Mouse (Mus musculus) liver, adult 2 months (tissue): ENCODE data around the gene Dus1l. TPM values are rescaled to one million over a fixed set of nuclear protein-coding genes. Genes with fewer than 3 reads are reported as not detected.

Experiments
- DNase-seq: peaks from one replicate; pipeline ENCODE4 v3.0.0-alpha.2; 2011; ENCODE audit warnings: low read depth, low spot score; ENCODE audit errors: extremely low read depth
- H3K27ac ChIP-seq: fragments of 200-500 bp; replicated peaks from 2 replicates; pipeline ENCODE4 v1.5.1; 2012; ENCODE audit warnings: low read depth, mild to moderate bottlenecking, control low read depth, inconsistent platforms, low read length; ENCODE audit not compliant: insufficient read depth
- H3K27me3 ChIP-seq: fragments of 200-500 bp; 2 replicates; pipeline ENCODE4 v1.6.1; 2012; ENCODE audit warnings: mild to moderate bottlenecking, moderate library complexity, low read length, inconsistent platforms; ENCODE audit not compliant: control insufficient read depth, insufficient read depth
- H3K36me3 ChIP-seq: fragments of 200-500 bp; 2 replicates; pipeline ENCODE4 v1.6.1; 2012; ENCODE audit warnings: low read length, inconsistent platforms; ENCODE audit not compliant: control insufficient read depth, insufficient read depth
- H3K4me1 ChIP-seq: fragments of 200-500 bp; 2 replicates; pipeline ENCODE4 v1.6.1; 2011; ENCODE audit warnings: low read length; ENCODE audit not compliant: control insufficient read depth, insufficient read depth
- H3K4me3 ChIP-seq: fragments of 200-500 bp; 2 replicates; pipeline ENCODE4 v1.5.1; 2011; ENCODE audit warnings: low read depth, mild to moderate bottlenecking, control low read depth, low read length, moderate library complexity; ENCODE audit not compliant: insufficient read depth
- H3K79me2 ChIP-seq: fragments of 200-500 bp; 2 replicates; pipeline ENCODE4 v1.6.1; 2012; ENCODE audit warnings: inconsistent platforms, mild to moderate bottlenecking, low read length, moderate library complexity; ENCODE audit not compliant: control insufficient read depth, insufficient read depth
- H3K9ac ChIP-seq: fragments of 200-500 bp; 2 replicates; pipeline ENCODE4 v1.6.1; 2012; ENCODE audit warnings: low read depth, mild to moderate bottlenecking, control low read depth, inconsistent platforms, low read length
- CTCF ChIP-seq: fragments of 200-500 bp; IDR thresholded peaks from 2 replicates; pipeline ENCODE4 v1.5.1; 2011; ENCODE audit warnings: low read depth, low read length, control low read depth
- POLR2A ChIP-seq: fragments of 200-500 bp; IDR thresholded peaks from 2 replicates; pipeline ENCODE4 v1.6.1; 2011; ENCODE audit warnings: low read length, control low read depth; ENCODE audit not compliant: insufficient read depth; ENCODE audit errors: extremely low read depth
- WGBS: fragments of 180-500 bp; shearing (Covaris S2); methylation state at CpG from one replicate; pipeline ENCODE4 v1.1.7; 2018; 5-methylcytosine and 5-hydroxymethylcytosine counted together
- polyA plus RNA-seq: library from polyadenylated mRNA; depleted of rRNA; stranded (reverse); fragments of >200 nt; gene quantifications from 2 replicates; pipeline ENCODE4 v1.2.3, GENCODE M21; 2012
- total RNA-seq: library from RNA; depleted of rRNA; stranded (reverse); fragments of >200 nt; gene quantifications from 2 replicates; pipeline ENCODE4 v1.2.3, GENCODE M21; 2014

The Dus1l gene
- total and polyA plus RNA-seq, 2 experiments, result 52.1 to 69.7 TPM

- Histone ChIP-seq H3K79me2 (no peaks in the 10 kb centered on the region), H3K27me3 (no peaks in the 10 kb centered on the region), H3K4me3 (no peak overlapping the region), H3K36me3 (no peaks in the 10 kb centered on the region), H3K4me1 (no peaks in the 10 kb centered on the region), H3K27ac (no peak overlapping the region), H3K9ac (no peak overlapping the region)
- TF ChIP-seq CTCF, result no peak
- no peak for DNase-seq
- WGBS, result 78% methylated on average over 14 of the region's 14 CpGs
These were observed 34.2 kb downstream of the Dus1l start for GRCm38 (mm10) chr11:120761811-120762671.

GRCm38 (mm10) chr11:120760236-120760635, 36.0 kb downstream of the Dus1l start:
- no peak for DNase-seq
- H3K79me2 ChIP-seq, result no peaks in the 10 kb centered on the region
- no peak overlapping the region for H3K9ac ChIP-seq
- no peak overlapping the region for H3K4me3 ChIP-seq
- 91% methylated on average over 9 of the region's 9 CpGs for WGBS
- H3K27ac ChIP-seq, result no peak overlapping the region
- H3K36me3 ChIP-seq, result no peaks in the 10 kb centered on the region
- no peak for TF ChIP-seq CTCF
- TF ChIP-seq POLR2A, result no peak
- no peaks in the 10 kb centered on the region for H3K27me3 ChIP-seq
- H3K4me1 ChIP-seq, result no peaks in the 10 kb centered on the region

GRCm38 (mm10) chr11:120751606-120752005, 44.6 kb downstream of the Dus1l start:
- Histone ChIP-seq H3K4me3 (no peak overlapping the region), H3K9ac (no peak overlapping the region), H3K4me1 (no peaks in the 10 kb centered on the region), H3K79me2 (no peaks in the 10 kb centered on the region), H3K27me3 (no peaks in the 10 kb centered on the region), H3K27ac (no peak overlapping the region), H3K36me3 (no peaks in the 10 kb centered on the region)
- DNase-seq, result no peak
- TF ChIP-seq POLR2A, result no peak
- WGBS, result 82% methylated on average over 4 of the region's 4 CpGs

GRCm38 (mm10) chr11:120749430-120749829, 46.8 kb downstream of the Dus1l start:
- no peaks in the 10 kb centered on the region for H3K36me3 ChIP-seq
- no peak overlapping the region for H3K4me3 ChIP-seq
- H3K27me3 ChIP-seq, result no peaks in the 10 kb centered on the region
- no peak overlapping the region for H3K27ac ChIP-seq
- 60% methylated on average over 8 of the region's 8 CpGs for WGBS
- H3K79me2 ChIP-seq, result no peaks in the 10 kb centered on the region
- DNase-seq, result peak; percentile 41
- TF ChIP-seq CTCF (peak; percentile 79), POLR2A (no peak)
- H3K4me1 ChIP-seq, result no peaks in the 10 kb centered on the region
- H3K9ac ChIP-seq, result no peak overlapping the region

- Histone ChIP-seq H3K27me3 (no peaks in the 10 kb centered on the region), H3K4me1 (no peaks in the 10 kb centered on the region), H3K9ac (no peak overlapping the region), H3K36me3 (no peaks in the 10 kb centered on the region), H3K4me3 (no peak overlapping the region), H3K79me2 (no peaks in the 10 kb centered on the region), H3K27ac (no peak overlapping the region)
- DNase-seq, result no peak
- WGBS, result 79% methylated on average over 4 of the region's 4 CpGs
- no peak for TF ChIP-seq CTCF
- no peak for TF ChIP-seq POLR2A
These were observed 48.2 kb downstream of the Dus1l start for GRCm38 (mm10) chr11:120747974-120748373.

GRCm38 (mm10) chr11:120744121-120744701, 52.0 kb downstream of the Dus1l start:
- TF ChIP-seq POLR2A, result no peak
- TF ChIP-seq CTCF, result no peak
- no peaks in the 10 kb centered on the region for H3K4me1 ChIP-seq
- no peak overlapping the region for H3K27ac ChIP-seq
- H3K9ac ChIP-seq, result no peak overlapping the region
- no peaks in the 10 kb centered on the region for H3K79me2 ChIP-seq
- H3K27me3 ChIP-seq, result no peaks in the 10 kb centered on the region
- WGBS, result 80% methylated on average over 7 of the region's 7 CpGs
- no peak overlapping the region for H3K4me3 ChIP-seq
- no peak for DNase-seq
- no peaks in the 10 kb centered on the region for H3K36me3 ChIP-seq
